Mouse (Mus musculus) hindbrain, embryonic 15.5 days (tissue): ENCODE results near the gene Nkx2-9. TPM values are rescaled to one million over a fixed set of nuclear protein-coding genes. Genes with fewer than 3 reads are reported as not detected.

Source experiments
- ATAC-seq: fragments of 200-750 bp; cut with Nextera tagmentation; 2 replicates; pipeline ENCODE4 v1.8.0; 2017; ENCODE audit warnings: low read depth, moderate number of reproducible peaks, moderate TSS enrichment; ENCODE audit not compliant: low FRiP score
- H3K27ac ChIP-seq: fragments of 300-500 bp; sonication (generic); replicated peaks from 2 replicates; pipeline ENCODE4 v1.5.1; 2015; ENCODE audit warnings: mild to moderate bottlenecking, inconsistent platforms
- H3K27me3 ChIP-seq: fragments of 300-500 bp; sonication (generic); 2 replicates; pipeline ENCODE4 v1.6.1; 2015; ENCODE audit warnings: control low read depth, inconsistent platforms
- H3K36me3 ChIP-seq: fragments of 300-500 bp; sonication (generic); 2 replicates; pipeline ENCODE4 v1.6.1; 2015; ENCODE audit warnings: control low read depth, inconsistent platforms
- H3K4me1 ChIP-seq: fragments of 300-500 bp; sonication (generic); replicated peaks from 2 replicates; pipeline ENCODE4 v1.6.1; 2015; ENCODE audit warnings: control low read depth, inconsistent platforms
- H3K4me2 ChIP-seq: fragments of 300-500 bp; sonication (generic); 2 replicates; pipeline ENCODE4 v1.6.1; 2015; ENCODE audit warnings: moderate library complexity, mild to moderate bottlenecking, inconsistent platforms
- H3K4me3 ChIP-seq: fragments of 300-500 bp; sonication (generic); 2 replicates; pipeline ENCODE4 v1.5.1; 2015; ENCODE audit warnings: mild to moderate bottlenecking, inconsistent platforms
- H3K9ac ChIP-seq: fragments of 300-500 bp; sonication (generic); 2 replicates; pipeline ENCODE4 v1.6.1; 2015; ENCODE audit warnings: inconsistent platforms
- H3K9me3 ChIP-seq: fragments of 300-500 bp; sonication (generic); 2 replicates; pipeline ENCODE4 v1.6.1; 2016; ENCODE audit warnings: control low read depth, inconsistent platforms
- WGBS: fragments of 180-500 bp; shearing (Covaris S2); methylation state at CpG from one replicate; pipeline ENCODE4 v1.1.7; 2015; 5-methylcytosine and 5-hydroxymethylcytosine counted together
- polyA plus RNA-seq: library from polyadenylated mRNA; unstranded; fragments of >200 nt; fragmentation: Nextera tagmentation; extraction: Ambion mirVana; gene quantifications from 2 replicates; pipeline ENCODE4 v1.2.1, GENCODE M21; 2015

The Nkx2-9 gene
- 0.12 TPM in 1 of 2 replicates, not detected in the other for polyA plus RNA-seq

DNA sequence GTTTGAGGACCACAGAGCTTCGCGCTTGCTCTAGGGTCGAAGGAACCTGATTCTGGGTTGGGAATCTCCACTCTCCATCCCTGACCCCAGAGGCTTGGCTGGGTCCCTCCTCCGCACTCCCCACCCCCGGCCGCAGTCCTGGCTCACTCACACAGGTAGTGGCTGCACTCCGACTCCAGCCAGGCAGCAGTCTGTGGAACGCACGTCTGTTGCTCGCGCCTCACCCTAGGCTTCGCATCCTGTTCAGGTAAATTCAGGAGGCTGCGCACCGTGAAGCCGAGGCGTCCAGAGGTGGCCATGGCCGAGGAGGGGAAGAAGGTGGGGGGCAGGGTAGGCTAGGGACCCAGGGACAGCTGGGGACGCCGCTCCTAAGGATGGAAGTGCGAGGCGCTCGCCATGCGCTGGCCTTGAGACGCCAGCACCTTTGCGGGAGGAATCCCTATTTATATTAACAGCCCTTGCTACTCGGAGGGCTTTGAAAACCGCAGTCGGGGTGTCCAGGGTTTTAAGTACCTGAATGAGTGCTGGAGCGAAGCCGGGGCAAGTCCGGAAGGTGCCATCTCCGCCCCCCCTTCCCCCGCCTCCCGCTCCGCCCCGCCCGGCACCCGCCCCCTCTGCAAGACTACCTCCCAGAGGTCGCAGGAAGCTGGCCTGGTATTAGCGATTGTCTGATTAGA lies at the start of gene Nkx2-9:
TSS of gene Nkx2-9 (minus strand) at position 524 of the 677 bp plus-strand sequence.
- no peak within 1 kb of the TSS for H3K27ac ChIP-seq
- under 1% methylated on average over 40 of the region's 40 CpGs for WGBS
- no peaks in the 10 kb centered on the region for H3K9me3 ChIP-seq
- H3K27me3 ChIP-seq, result peaks cover 85% of the 10 kb centered on the region
- no peaks in the 10 kb centered on the region for H3K36me3 ChIP-seq
- H3K4me3 ChIP-seq, result peak within 1 kb of the TSS; percentile 23
- H3K4me2 ChIP-seq, result peak within 1 kb of the TSS; percentile 54
- peaks cover 17% of the 10 kb centered on the region for H3K4me1 ChIP-seq
- H3K9ac ChIP-seq, result no peak within 1 kb of the TSS
- ATAC-seq, result peak; percentile 42; the same call in 1 of the 2 replicates

DNA sequence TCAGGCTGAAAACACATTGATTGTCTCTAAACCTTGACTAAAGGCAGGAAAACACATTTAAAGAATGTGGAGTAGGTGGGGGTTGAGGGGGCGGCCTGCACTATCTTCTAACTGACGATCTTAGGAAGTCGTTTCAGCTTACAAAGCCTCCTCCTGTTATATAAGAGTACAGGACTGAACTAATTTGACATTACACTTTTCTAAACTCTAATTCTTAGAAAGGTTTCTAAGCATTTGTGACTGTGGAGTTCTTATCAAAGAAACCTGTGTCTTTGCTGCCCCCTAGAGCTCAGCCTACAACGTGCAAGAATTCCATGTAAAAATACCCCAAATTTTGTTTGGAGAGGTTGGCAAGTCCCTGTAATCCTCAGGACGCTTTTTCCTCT lies 24.1 kb upstream of the Nkx2-9 start:
- peaks cover 38% of the 10 kb centered on the region for H3K27me3 ChIP-seq
- H3K9me3 ChIP-seq, result no peaks in the 10 kb centered on the region
- no peak overlapping the region for H3K27ac ChIP-seq
- peak overlapping the region; percentile 52 for H3K4me2 ChIP-seq
- H3K36me3 ChIP-seq, result no peaks in the 10 kb centered on the region
- H3K4me1 ChIP-seq, result peaks cover 3% of the 10 kb centered on the region; the same call in 1 of the 2 replicates
- H3K4me3 ChIP-seq, result peak overlapping the region; percentile 9; the same call in 1 of the 2 replicates
- peak overlapping the region; percentile 18; the same call in 1 of the 2 replicates for H3K9ac ChIP-seq
- WGBS, result 11% methylated on average over 5 of the region's 5 CpGs
- ATAC-seq, result peak; percentile 61; the same call in 1 of the 2 replicates

DNA sequence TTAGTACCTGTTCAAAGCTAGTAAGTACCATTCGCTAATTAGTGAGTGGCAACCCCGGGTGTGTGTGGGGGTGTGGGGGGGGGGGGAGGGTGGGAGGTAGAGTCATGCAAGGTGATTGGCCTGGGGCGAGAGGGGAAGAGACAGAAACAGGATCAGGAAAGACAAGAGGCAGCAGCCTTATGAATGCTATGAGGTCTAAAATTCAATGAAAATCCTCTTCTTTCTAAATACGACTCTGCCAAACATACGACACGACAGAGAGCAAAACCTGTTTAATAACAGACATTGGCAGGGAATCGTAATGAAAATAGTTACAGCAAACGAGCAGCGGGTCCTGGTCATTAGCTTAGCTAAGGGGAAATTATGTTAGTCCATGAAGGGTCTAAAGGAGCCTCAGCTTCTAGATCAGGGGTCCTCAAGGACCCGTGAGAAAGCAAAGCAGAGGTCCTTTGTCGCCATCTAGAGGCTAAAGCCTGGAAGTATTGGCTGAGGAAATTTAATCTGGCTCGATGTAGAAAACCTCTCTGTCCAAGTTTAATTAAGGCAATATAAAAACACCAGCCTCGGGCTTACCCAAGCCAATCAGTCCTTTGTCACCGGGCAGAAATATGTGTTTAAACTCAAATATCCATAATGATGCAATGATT lies 23.6 kb upstream of the Nkx2-9 start:
- WGBS, result 18% methylated on average over 14 of the region's 14 CpGs

DNA sequence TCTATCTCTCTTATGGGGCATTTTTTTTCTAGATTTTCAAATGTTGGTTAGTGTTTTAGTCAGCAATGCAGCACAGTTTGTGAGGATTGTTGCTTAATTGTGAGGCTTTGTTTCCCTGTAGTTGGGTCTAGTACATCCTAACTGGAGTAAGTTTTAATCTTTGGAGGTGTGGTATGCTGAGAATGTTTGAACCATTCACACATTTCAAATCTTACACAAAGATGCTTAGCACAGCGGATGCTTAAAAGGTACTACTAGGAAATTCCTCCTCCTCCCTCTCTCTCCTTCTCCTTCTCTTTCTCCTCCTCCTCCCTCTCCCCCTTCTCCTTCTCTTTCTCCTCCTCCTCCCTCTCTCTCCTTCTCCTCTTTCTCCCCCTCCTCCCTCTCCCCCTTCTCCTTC lies 3.0 kb upstream of the Nkx2-9 start:
- H3K27ac ChIP-seq, result no peak overlapping the region
- H3K27me3 ChIP-seq, result peaks cover 80% of the 10 kb centered on the region
- H3K9ac ChIP-seq, result no peak overlapping the region
- no peaks in the 10 kb centered on the region for H3K9me3 ChIP-seq
- H3K36me3 ChIP-seq, result no peaks in the 10 kb centered on the region
- WGBS, result 7% methylated on average over 1 of the region's 1 CpGs
- no peak overlapping the region for H3K4me2 ChIP-seq
- no peak overlapping the region for H3K4me3 ChIP-seq
- no peak for ATAC-seq
- H3K4me1 ChIP-seq, result peaks cover 17% of the 10 kb centered on the region

More for the DNA sequence above, 23.6 kb upstream of the Nkx2-9 start:
- peak; percentile 90 for ATAC-seq
- Histone ChIP-seq H3K4me2 (peak overlapping the region; percentile 52), H3K9me3 (no peaks in the 10 kb centered on the region), H3K27ac (no peak overlapping the region), H3K4me3 (peak overlapping the region; percentile 9; the same call in 1 of the 2 replicates), H3K9ac (peak overlapping the region; percentile 18; the same call in 1 of the 2 replicates), H3K4me1 (peaks cover 3% of the 10 kb centered on the region; the same call in 1 of the 2 replicates), H3K27me3 (peaks cover 40% of the 10 kb centered on the region), H3K36me3 (no peaks in the 10 kb centered on the region)

DNA sequence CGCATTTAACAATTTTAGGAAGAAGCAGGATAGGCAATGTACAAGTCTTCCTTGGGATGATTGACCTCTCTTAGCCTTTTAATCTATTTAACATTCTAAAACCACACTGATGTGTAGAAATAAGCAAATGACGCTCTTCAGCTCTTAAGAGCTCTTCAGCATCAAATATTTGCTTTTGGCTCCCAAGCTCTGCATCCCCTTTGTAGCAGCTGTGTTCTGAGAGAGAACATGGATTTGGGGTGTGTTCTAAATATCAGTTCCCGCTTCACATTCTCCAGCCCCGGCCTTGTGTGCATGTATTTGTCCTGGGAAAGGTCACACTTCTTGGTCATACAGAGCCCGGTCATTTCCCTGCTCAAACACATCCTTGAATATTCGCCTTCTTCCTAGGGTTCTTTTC lies 2.3 kb upstream of the Nkx2-9 start:
- ATAC-seq, result no peak
- H3K27me3 ChIP-seq, result peaks cover 80% of the 10 kb centered on the region
- 10% methylated on average over 6 of the region's 6 CpGs for WGBS
- H3K4me2 ChIP-seq, result no peak overlapping the region
- no peaks in the 10 kb centered on the region for H3K9me3 ChIP-seq
- H3K36me3 ChIP-seq, result no peaks in the 10 kb centered on the region
- H3K4me1 ChIP-seq, result peaks cover 17% of the 10 kb centered on the region
- H3K27ac ChIP-seq, result no peak overlapping the region
- H3K4me3 ChIP-seq, result no peak overlapping the region
- no peak overlapping the region for H3K9ac ChIP-seq

DNA sequence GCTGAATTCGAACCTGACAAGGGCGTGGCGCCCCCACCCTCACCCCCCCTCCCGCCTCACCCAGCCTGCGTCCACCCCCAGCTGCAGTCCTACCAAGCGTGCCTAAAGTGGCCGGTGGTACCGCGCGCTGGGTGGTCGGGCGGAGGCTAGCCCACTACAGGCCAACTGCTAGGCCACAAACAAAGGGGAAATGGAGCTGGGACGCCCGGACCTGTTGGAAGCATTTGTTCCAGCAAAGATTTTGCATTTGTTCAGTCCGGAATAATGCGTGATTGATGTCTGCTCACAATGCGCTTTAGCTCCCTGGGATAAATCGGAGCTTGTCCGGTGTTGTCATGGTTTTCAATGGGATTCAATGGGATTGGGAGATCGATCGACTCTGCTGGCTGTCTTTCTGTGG lies 1.4 kb upstream of the Nkx2-9 start:
- H3K4me2 ChIP-seq, result no peak overlapping the region
- no peak overlapping the region for H3K27ac ChIP-seq
- 0 out of 2 replicates have a peak, but pooled peaks have one; percentile 34 for ATAC-seq
- H3K9ac ChIP-seq, result no peak overlapping the region
- no peaks in the 10 kb centered on the region for H3K9me3 ChIP-seq
- H3K27me3 ChIP-seq, result peaks cover 81% of the 10 kb centered on the region
- under 1% methylated on average over 21 of the region's 21 CpGs for WGBS
- H3K4me1 ChIP-seq, result peaks cover 17% of the 10 kb centered on the region
- no peaks in the 10 kb centered on the region for H3K36me3 ChIP-seq
- no peak overlapping the region for H3K4me3 ChIP-seq

DNA sequence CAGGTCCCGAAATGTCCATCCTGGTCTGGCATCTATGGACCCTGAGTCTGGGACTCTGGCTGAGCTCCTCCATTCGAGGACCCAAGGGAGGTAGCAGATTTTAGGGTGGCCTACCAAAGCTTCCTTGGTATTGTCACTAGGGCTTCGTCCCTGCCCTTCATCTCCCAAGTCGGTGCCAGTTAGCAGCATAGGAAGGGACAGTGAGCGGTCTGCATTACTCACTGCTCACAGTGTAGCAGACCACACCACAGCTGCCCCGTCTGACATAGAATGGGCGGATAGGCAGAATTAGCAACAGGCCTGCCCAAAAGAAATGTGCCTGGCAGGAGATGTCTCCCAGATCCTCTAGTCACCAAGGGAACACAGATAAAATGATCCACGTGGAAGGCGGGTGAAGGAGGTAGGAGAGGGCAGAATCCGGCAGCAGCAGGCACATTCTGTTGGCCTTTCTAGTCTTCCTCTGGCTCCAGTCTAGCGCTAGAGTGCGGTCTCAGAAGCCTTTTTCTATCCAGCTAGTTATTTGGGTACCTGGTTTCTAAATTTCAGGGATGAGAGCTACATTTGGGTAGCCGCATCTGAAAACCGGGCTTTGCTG lies 929 bp upstream of the Nkx2-9 start:
- Histone ChIP-seq H3K27ac (no peak overlapping the region), H3K36me3 (no peaks in the 10 kb centered on the region), H3K4me1 (peaks cover 17% of the 10 kb centered on the region), H3K4me3 (no peak overlapping the region), H3K9me3 (no peaks in the 10 kb centered on the region), H3K27me3 (peaks cover 82% of the 10 kb centered on the region), H3K9ac (no peak overlapping the region), H3K4me2 (no peak overlapping the region)
- no peak for ATAC-seq
- 3% methylated on average over 14 of the region's 14 CpGs for WGBS

DNA sequence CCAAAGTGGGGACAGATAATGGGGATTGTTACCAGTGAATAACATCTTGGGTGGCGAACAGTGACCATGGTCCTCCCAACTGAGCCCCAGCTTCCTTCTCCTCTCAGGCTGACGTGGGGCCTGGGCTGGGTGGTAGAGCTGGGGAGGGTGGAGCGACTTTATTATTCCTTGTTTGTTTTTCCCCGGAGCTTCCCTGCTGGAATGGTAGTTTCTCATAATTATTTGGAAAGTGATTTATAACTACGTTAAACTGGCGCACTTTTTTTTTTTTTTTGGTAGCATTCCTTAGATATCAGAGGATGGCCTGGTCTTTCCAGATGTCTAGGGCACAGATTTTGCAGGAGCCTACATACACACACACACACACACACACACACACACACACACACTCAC lies 350 bp upstream of the Nkx2-9 start:
- no peak overlapping the region for H3K9ac ChIP-seq
- no peak for ATAC-seq
- H3K9me3 ChIP-seq, result no peaks in the 10 kb centered on the region
- no peak overlapping the region for H3K27ac ChIP-seq
- peaks cover 84% of the 10 kb centered on the region for H3K27me3 ChIP-seq
- peak overlapping the region; percentile 5; the same call in 1 of the 2 replicates for H3K4me3 ChIP-seq
- peak overlapping the region; percentile 54; the same call in 1 of the 2 replicates for H3K4me2 ChIP-seq
- H3K36me3 ChIP-seq, result no peaks in the 10 kb centered on the region
- WGBS, result 3% methylated on average over 6 of the region's 6 CpGs
- H3K4me1 ChIP-seq, result peaks cover 17% of the 10 kb centered on the region

DNA sequence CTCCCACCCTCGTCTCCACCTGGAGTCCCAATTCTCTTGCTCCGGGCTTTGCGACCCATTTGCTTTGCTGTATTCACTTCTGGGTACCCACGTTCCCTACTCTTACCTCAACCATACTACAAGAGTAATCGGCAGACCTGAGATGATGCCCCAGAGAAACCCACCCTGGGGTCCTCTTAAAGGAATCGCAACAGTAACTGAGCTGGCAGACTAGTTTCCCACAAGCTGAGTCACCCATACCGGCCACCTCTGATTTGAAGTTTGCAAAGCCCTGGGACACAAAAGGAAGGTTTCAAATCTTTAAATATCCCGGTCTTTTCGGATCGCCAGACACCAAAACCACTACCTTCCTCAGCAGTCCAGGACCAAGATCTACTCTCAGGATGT lies 742 bp downstream of the Nkx2-9 start:
- H3K9me3 ChIP-seq, result no peaks in the 10 kb centered on the region
- H3K4me2 ChIP-seq, result peak overlapping the region; percentile 54
- peaks cover 17% of the 10 kb centered on the region for H3K4me1 ChIP-seq
- no peak overlapping the region for H3K9ac ChIP-seq
- H3K27ac ChIP-seq, result no peak overlapping the region
- H3K4me3 ChIP-seq, result peak overlapping the region; percentile 23
- ATAC-seq, result no peak; the same call in 1 of the 2 replicates
- H3K36me3 ChIP-seq, result no peaks in the 10 kb centered on the region
- under 1% methylated on average over 10 of the region's 10 CpGs for WGBS
- H3K27me3 ChIP-seq, result peaks cover 85% of the 10 kb centered on the region

DNA sequence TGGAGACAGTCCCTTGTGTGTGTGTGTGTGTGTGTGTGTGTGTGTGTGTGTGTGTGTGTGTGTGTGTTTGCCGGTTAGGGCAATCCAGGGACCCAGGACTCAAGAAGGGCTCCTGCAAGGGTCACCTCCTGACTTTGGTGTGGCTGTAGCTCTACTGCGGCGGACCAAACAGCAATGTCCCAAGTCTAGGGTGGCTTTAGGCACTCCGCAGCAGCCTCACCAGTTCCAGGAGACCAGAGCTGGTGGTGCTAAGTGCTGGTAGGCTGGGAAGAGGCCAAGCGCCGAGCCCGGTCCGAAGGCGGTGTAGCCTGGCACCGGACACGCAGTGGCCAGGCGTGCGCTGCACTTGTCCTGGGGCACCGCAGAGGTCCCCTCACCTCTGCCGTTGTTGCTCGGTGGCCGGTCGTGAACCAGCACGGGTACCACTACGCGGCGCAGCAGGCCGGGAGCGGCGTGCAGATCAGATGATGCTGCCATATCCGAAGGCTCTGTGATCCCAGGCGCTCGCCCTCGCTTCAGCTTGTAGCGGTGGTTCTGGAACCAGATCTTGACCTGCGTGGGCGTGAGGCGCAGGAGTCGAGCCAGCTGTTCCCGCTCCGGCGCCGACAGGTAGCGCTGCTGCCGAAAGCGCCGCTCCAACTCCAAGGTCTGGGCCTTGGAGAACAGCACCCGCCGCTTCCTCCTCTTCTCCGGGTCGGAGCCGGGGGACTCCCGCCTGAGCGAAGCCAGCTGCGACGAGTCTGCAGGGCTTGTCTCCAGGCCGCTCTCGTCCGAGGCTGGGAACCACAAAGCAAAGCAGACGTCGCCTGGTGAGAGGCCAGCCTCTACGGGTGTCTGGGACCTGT lies 1.4 kb downstream of the Nkx2-9 start:
- under 1% methylated on average over 57 of the region's 57 CpGs for WGBS
- H3K4me1 ChIP-seq, result peaks cover 17% of the 10 kb centered on the region
- peak; percentile 45; the same call in 1 of the 2 replicates for ATAC-seq

DNA sequence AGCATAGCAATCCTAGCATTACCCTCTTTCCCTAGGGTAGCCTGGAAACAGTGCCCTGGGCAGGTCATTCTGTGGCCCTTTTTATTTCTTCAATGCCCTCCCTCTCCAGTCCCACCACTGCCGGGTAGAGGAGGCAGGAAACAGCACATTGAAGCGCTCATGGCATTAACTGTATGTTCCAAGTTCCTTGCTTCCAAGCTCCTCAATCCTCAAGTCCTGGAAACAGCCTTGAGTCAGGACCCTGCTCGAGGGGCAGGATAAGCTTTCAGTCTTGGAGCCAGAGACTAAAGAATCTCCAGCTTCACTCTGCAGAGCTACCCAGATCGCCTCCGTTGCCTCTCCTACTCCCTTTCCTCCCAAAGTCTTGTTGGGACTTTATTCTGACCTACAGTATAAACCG lies 2.2 kb downstream of the Nkx2-9 start:
- WGBS, result 5% methylated on average over 6 of the region's 6 CpGs
- Histone ChIP-seq H3K27me3 (peaks cover 92% of the 10 kb centered on the region), H3K4me1 (peaks cover 17% of the 10 kb centered on the region), H3K27ac (no peak overlapping the region), H3K36me3 (no peaks in the 10 kb centered on the region), H3K4me2 (no peak overlapping the region), H3K4me3 (no peak overlapping the region), H3K9ac (no peak overlapping the region), H3K9me3 (no peaks in the 10 kb centered on the region)
- ATAC-seq, result no peak

More for the DNA sequence above, 1.4 kb downstream of the Nkx2-9 start:
- no peaks in the 10 kb centered on the region for H3K9me3 ChIP-seq
- H3K4me2 ChIP-seq, result peak overlapping the region; percentile 54
- no peaks in the 10 kb centered on the region for H3K36me3 ChIP-seq
- H3K9ac ChIP-seq, result no peak overlapping the region
- H3K4me3 ChIP-seq, result peak overlapping the region; percentile 23
- H3K27ac ChIP-seq, result no peak overlapping the region
- H3K27me3 ChIP-seq, result peaks cover 90% of the 10 kb centered on the region
